Mouse (Mus musculus) hindbrain, embryonic 15.5 days (tissue): ENCODE results near the gene Abca1. TPM values are rescaled to one million over a fixed set of nuclear protein-coding genes. Genes with fewer than 3 reads are reported as not detected.

ENCODE experiments used
- ATAC-seq: fragments of 200-750 bp; cut with Nextera tagmentation; 2 replicates; pipeline ENCODE4 v1.8.0; 2017; ENCODE audit warnings: low read depth, moderate number of reproducible peaks, moderate TSS enrichment; ENCODE audit not compliant: low FRiP score
- H3K27ac ChIP-seq: fragments of 300-500 bp; sonication (generic); replicated peaks from 2 replicates; pipeline ENCODE4 v1.5.1; 2015; ENCODE audit warnings: mild to moderate bottlenecking, inconsistent platforms
- H3K27me3 ChIP-seq: fragments of 300-500 bp; sonication (generic); 2 replicates; pipeline ENCODE4 v1.6.1; 2015; ENCODE audit warnings: control low read depth, inconsistent platforms
- H3K36me3 ChIP-seq: fragments of 300-500 bp; sonication (generic); 2 replicates; pipeline ENCODE4 v1.6.1; 2015; ENCODE audit warnings: control low read depth, inconsistent platforms
- H3K4me1 ChIP-seq: fragments of 300-500 bp; sonication (generic); replicated peaks from 2 replicates; pipeline ENCODE4 v1.6.1; 2015; ENCODE audit warnings: control low read depth, inconsistent platforms
- H3K4me2 ChIP-seq: fragments of 300-500 bp; sonication (generic); 2 replicates; pipeline ENCODE4 v1.6.1; 2015; ENCODE audit warnings: moderate library complexity, mild to moderate bottlenecking, inconsistent platforms
- H3K4me3 ChIP-seq: fragments of 300-500 bp; sonication (generic); 2 replicates; pipeline ENCODE4 v1.5.1; 2015; ENCODE audit warnings: mild to moderate bottlenecking, inconsistent platforms
- H3K9ac ChIP-seq: fragments of 300-500 bp; sonication (generic); 2 replicates; pipeline ENCODE4 v1.6.1; 2015; ENCODE audit warnings: inconsistent platforms
- H3K9me3 ChIP-seq: fragments of 300-500 bp; sonication (generic); 2 replicates; pipeline ENCODE4 v1.6.1; 2016; ENCODE audit warnings: control low read depth, inconsistent platforms
- WGBS: fragments of 180-500 bp; shearing (Covaris S2); methylation state at CpG from one replicate; pipeline ENCODE4 v1.1.7; 2015; 5-methylcytosine and 5-hydroxymethylcytosine counted together
- polyA plus RNA-seq: library from polyadenylated mRNA; unstranded; fragments of >200 nt; fragmentation: Nextera tagmentation; extraction: Ambion mirVana; gene quantifications from 2 replicates; pipeline ENCODE4 v1.2.1, GENCODE M21; 2015

The Abca1 gene
- polyA plus RNA-seq, 1 experiment from 2014 or later, result 10.1 TPM

- no peak for ATAC-seq
- no peaks in the 10 kb centered on the region for H3K36me3 ChIP-seq
- no peaks in the 10 kb centered on the region for H3K27me3 ChIP-seq
- H3K9ac ChIP-seq, result no peak overlapping the region
- H3K4me2 ChIP-seq, result no peak overlapping the region
- H3K4me3 ChIP-seq, result no peak overlapping the region
- H3K4me1 ChIP-seq, result peaks cover 24% of the 10 kb centered on the region
- no peak overlapping the region for H3K27ac ChIP-seq
- 11% methylated on average over 2 of the region's 2 CpGs for WGBS
- H3K9me3 ChIP-seq, result no peaks in the 10 kb centered on the region
Measured at GRCm38 (mm10) chr4:53147454-53147853, 12.2 kb downstream of the Abca1 start.

GRCm38 (mm10) chr4:53147046-53147445, 12.6 kb downstream of the Abca1 start:
- H3K9me3 ChIP-seq, result no peaks in the 10 kb centered on the region
- peaks cover 24% of the 10 kb centered on the region for H3K4me1 ChIP-seq
- no peak overlapping the region for H3K4me2 ChIP-seq
- H3K27ac ChIP-seq, result no peak overlapping the region
- no peak overlapping the region for H3K9ac ChIP-seq
- no peaks in the 10 kb centered on the region for H3K36me3 ChIP-seq
- no peak overlapping the region for H3K4me3 ChIP-seq
- 47% methylated on average over 4 of the region's 4 CpGs for WGBS
- ATAC-seq, result no peak
- no peaks in the 10 kb centered on the region for H3K27me3 ChIP-seq

GRCm38 (mm10) chr4:53146227-53146949, 13.3 kb downstream of the Abca1 start:
- H3K27ac ChIP-seq, result no peak overlapping the region

GRCm38 (mm10) chr4:53145434-53146168, 14.1 kb downstream of the Abca1 start:
- 79% methylated on average over 12 of the region's 12 CpGs for WGBS
- H3K4me2 ChIP-seq, result no peak overlapping the region
- H3K27ac ChIP-seq, result no peak overlapping the region
- no peak overlapping the region for H3K4me3 ChIP-seq
- H3K9me3 ChIP-seq, result no peaks in the 10 kb centered on the region
- H3K36me3 ChIP-seq, result no peaks in the 10 kb centered on the region
- no peaks in the 10 kb centered on the region for H3K27me3 ChIP-seq
- no peak overlapping the region for H3K9ac ChIP-seq
- peaks cover 22% of the 10 kb centered on the region for H3K4me1 ChIP-seq
- no peak for ATAC-seq

More at GRCm38 (mm10) chr4:53146227-53146949, 13.3 kb downstream of the Abca1 start:
- H3K4me2 ChIP-seq, result no peak overlapping the region
- no peaks in the 10 kb centered on the region for H3K27me3 ChIP-seq
- H3K36me3 ChIP-seq, result no peaks in the 10 kb centered on the region
- no peak overlapping the region for H3K9ac ChIP-seq
- no peak for ATAC-seq
- H3K4me1 ChIP-seq, result peaks cover 24% of the 10 kb centered on the region
- H3K4me3 ChIP-seq, result no peak overlapping the region
- H3K9me3 ChIP-seq, result no peaks in the 10 kb centered on the region
- 92% methylated on average over 12 of the region's 12 CpGs for WGBS

GRCm38 (mm10) chr4:53144571-53144970, 15.1 kb downstream of the Abca1 start:
- no peak for ATAC-seq
- 64% methylated on average over 10 of the region's 10 CpGs for WGBS
- Histone ChIP-seq H3K9ac (no peak overlapping the region), H3K27ac (no peak overlapping the region), H3K36me3 (no peaks in the 10 kb centered on the region), H3K4me3 (no peak overlapping the region), H3K9me3 (no peaks in the 10 kb centered on the region), H3K27me3 (no peaks in the 10 kb centered on the region), H3K4me2 (no peak overlapping the region), H3K4me1 (peaks cover 17% of the 10 kb centered on the region)

GRCm38 (mm10) chr4:53144021-53144420, 15.7 kb downstream of the Abca1 start:
- WGBS, result 71% methylated on average over 8 of the region's 8 CpGs
- Histone ChIP-seq H3K27ac (no peak overlapping the region), H3K4me3 (no peak overlapping the region), H3K36me3 (no peaks in the 10 kb centered on the region), H3K9ac (no peak overlapping the region), H3K4me2 (no peak overlapping the region), H3K9me3 (no peaks in the 10 kb centered on the region), H3K4me1 (peaks cover 17% of the 10 kb centered on the region), H3K27me3 (no peaks in the 10 kb centered on the region)
- ATAC-seq, result no peak

GRCm38 (mm10) chr4:53140678-53141077, 19.0 kb downstream of the Abca1 start:
- ATAC-seq, result no peak
- H3K9me3 ChIP-seq, result no peaks in the 10 kb centered on the region
- no peak overlapping the region for H3K4me3 ChIP-seq
- H3K36me3 ChIP-seq, result no peaks in the 10 kb centered on the region
- H3K4me2 ChIP-seq, result no peak overlapping the region
- no peak overlapping the region for H3K9ac ChIP-seq
- peaks cover 5% of the 10 kb centered on the region for H3K4me1 ChIP-seq
- no peaks in the 10 kb centered on the region for H3K27me3 ChIP-seq
- no peak overlapping the region for H3K27ac ChIP-seq
- 97% methylated on average over 6 of the region's 6 CpGs for WGBS

- 83% methylated on average over 2 of the region's 2 CpGs for WGBS
- Histone ChIP-seq H3K27ac (no peak overlapping the region), H3K27me3 (no peaks in the 10 kb centered on the region), H3K36me3 (no peaks in the 10 kb centered on the region), H3K4me1 (peaks cover 2% of the 10 kb centered on the region), H3K4me2 (no peak overlapping the region), H3K4me3 (no peak overlapping the region), H3K9ac (no peak overlapping the region), H3K9me3 (no peaks in the 10 kb centered on the region)
- no peak for ATAC-seq
Measured at GRCm38 (mm10) chr4:53139495-53139894, 20.2 kb downstream of the Abca1 start.

GRCm38 (mm10) chr4:53138974-53139373, 20.7 kb downstream of the Abca1 start:
- H3K4me1 ChIP-seq, result no peaks in the 10 kb centered on the region
- H3K27me3 ChIP-seq, result no peaks in the 10 kb centered on the region
- WGBS, result 94% methylated on average over 3 of the region's 3 CpGs
- H3K4me3 ChIP-seq, result no peak overlapping the region
- H3K9me3 ChIP-seq, result no peaks in the 10 kb centered on the region
- no peak for ATAC-seq
- no peaks in the 10 kb centered on the region for H3K36me3 ChIP-seq
- no peak overlapping the region for H3K9ac ChIP-seq
- no peak overlapping the region for H3K27ac ChIP-seq
- no peak overlapping the region for H3K4me2 ChIP-seq

- Histone ChIP-seq H3K36me3 (no peaks in the 10 kb centered on the region), H3K9ac (no peak overlapping the region), H3K4me1 (no peaks in the 10 kb centered on the region), H3K27me3 (no peaks in the 10 kb centered on the region), H3K9me3 (no peaks in the 10 kb centered on the region), H3K4me2 (no peak overlapping the region), H3K4me3 (no peak overlapping the region), H3K27ac (no peak overlapping the region)
- 94% methylated on average over 2 of the region's 2 CpGs for WGBS
- no peak for ATAC-seq
Measured at GRCm38 (mm10) chr4:53137087-53137486, 22.6 kb downstream of the Abca1 start.

GRCm38 (mm10) chr4:53134816-53135215, 24.9 kb downstream of the Abca1 start:
- Histone ChIP-seq H3K9ac (no peak overlapping the region), H3K4me2 (no peak overlapping the region), H3K27me3 (no peaks in the 10 kb centered on the region), H3K4me1 (no peaks in the 10 kb centered on the region), H3K27ac (no peak overlapping the region), H3K36me3 (no peaks in the 10 kb centered on the region), H3K4me3 (no peak overlapping the region), H3K9me3 (no peaks in the 10 kb centered on the region)
- 81% methylated on average over 7 of the region's 7 CpGs for WGBS
- no peak for ATAC-seq

- no peaks in the 10 kb centered on the region for H3K9me3 ChIP-seq
- no peak overlapping the region for H3K9ac ChIP-seq
- H3K27ac ChIP-seq, result no peak overlapping the region
- H3K27me3 ChIP-seq, result no peaks in the 10 kb centered on the region
- ATAC-seq, result no peak
- no peak overlapping the region for H3K4me3 ChIP-seq
- H3K4me2 ChIP-seq, result no peak overlapping the region
- 0 out of 2 replicates have a peak, but pooled peaks cover 4% of the 10 kb centered on the region for H3K36me3 ChIP-seq
- no peaks in the 10 kb centered on the region for H3K4me1 ChIP-seq
- 83% methylated on average over 4 of the region's 4 CpGs for WGBS
Measured at GRCm38 (mm10) chr4:53133995-53134394, 25.7 kb downstream of the Abca1 start.
